Mouse (Mus musculus) lung, postnatal 0 days (tissue): ENCODE measurements at regions not wholly inside any gene's neighbourhood (a gene's known extent, or its start where the extent isn't known, plus 50 kb on each side); places are given as distances from the start of the nearest gene placed in this dataset.

Source experiments
- CTCF ChIP-seq: IDR thresholded peaks from 2 replicates; pipeline ENCODE4 v1.5.1; 2016; ENCODE audit warnings: antibody characterized with exemption, mild to moderate bottlenecking
- EP300 ChIP-seq: IDR thresholded peaks from 2 replicates; pipeline ENCODE4 v1.6.1; 2016; ENCODE audit warnings: antibody characterized with exemption, mild to moderate bottlenecking, control low read depth

GRCm38 (mm10) chr15:36336857-36337256 lies 670.7 kb downstream of the Zfp706 start:
- TF ChIP-seq CTCF (no peak), EP300 (no peak)
